Mouse (Mus musculus) left cerebral cortex, postnatal 10 days (tissue): Measurements from ENCODE around the gene Nphp4. TPM values are rescaled to one million over a fixed set of nuclear protein-coding genes. Genes with fewer than 3 reads are reported as not detected.

ENCODE experiments used
- DNase-seq, 2 experiments: peaks; one replicate each; pipeline ENCODE4 v3.0.0; 2021 to 2022; ENCODE audit warnings: low spot score in 2 of 2, mixed read lengths in 1 of 2; ENCODE audit errors: extremely low spot score in 1 of 2
- intact Hi-C: fragments of 180-260 bp; cut with DNase I; formaldehyde crosslinking; loops from one replicate; pipeline ENCODE4 v1.15.1; 2025
- total RNA-seq, 2 experiments: library from RNA; stranded (reverse); gene quantifications; 2 replicates each; pipeline ENCODE4 v1.2.3; 2021

Gene Nphp4
- 10 to 100 TPM; 14.6 to 15.1 TPM for total RNA-seq

- DNase-seq = peak in 1 of 2 experiments; percentile 61
- intact Hi-C loops = no loop called here
Measured at GRCm38 (mm10) chr4:152476427-152477023, at the start of gene Nphp4. TSS of gene Nphp4 (plus strand) at chr4:152476706.

- intact Hi-C loops = no loop called here
- no peak for DNase-seq
Measured at GRCm38 (mm10) chr4:152428259-152428658, 48.2 kb upstream of the Nphp4 start.

- intact Hi-C loops = loop anchor here (5.0 kb wide), 1 partner anchor 255 kb away; the partner anchor contains the start of gene Acot7
- no peak for DNase-seq
Measured at GRCm38 (mm10) chr4:152432308-152432707, 44.2 kb upstream of the Nphp4 start.

DNA sequence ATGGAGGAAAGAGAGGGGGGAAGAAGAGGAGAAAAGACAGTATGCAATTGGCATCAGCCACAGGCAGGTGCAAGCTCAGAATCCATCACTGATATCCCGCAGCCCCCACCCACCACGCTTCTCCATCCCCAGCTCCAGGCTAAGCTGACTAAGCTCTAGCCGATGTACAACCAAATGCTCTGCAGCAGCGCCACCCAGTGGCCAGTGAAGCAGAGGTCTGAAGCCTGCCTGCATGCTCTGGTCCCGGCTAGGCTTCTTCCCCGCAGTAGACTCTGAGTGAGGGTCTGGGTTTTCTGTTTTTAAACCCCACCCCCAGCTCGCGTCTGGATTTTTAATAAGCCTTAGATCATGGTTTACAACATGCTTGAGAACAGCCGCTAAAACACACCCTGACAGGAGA lies 41.7 kb upstream of the Nphp4 start:
- intact Hi-C loops = loop anchor here (2.0 to 5.0 kb wide), 2 partner anchors 102 to 258 kb away; partner anchors contain the start of gene Acot7
- peak; percentile 91 to 93 for DNase-seq

DNA sequence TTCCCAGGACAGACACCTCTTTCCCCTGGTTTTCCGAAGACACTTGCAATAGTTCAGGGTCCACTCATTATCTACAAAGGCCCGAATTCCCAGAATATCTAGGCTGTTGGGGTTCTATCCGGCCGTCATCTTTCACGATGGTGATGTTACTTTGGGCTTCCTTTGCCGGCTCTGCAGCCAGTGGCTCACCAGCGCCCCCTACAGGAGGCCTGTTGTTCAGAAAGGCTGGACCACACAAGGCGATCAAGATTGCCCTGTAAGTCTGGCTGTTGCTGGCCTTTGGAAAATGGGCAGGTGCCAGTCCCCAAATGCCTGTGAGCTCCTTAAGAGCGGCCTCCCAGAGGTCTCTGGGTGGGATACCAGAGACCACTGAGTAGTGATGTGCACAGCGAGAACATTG lies 41.3 kb upstream of the Nphp4 start:
- intact Hi-C loops = loop anchor here (2.0 kb wide), 1 partner anchor 102 kb away; no protein-coding TSS in a partner anchor
- peak; percentile 67 to 86 for DNase-seq

- intact Hi-C loops = no loop called here
Measured at GRCm38 (mm10) chr4:152440882-152441281, 35.6 kb upstream of the Nphp4 start.

GRCm38 (mm10) chr4:152441536-152441935 lies 35.0 kb upstream of the Nphp4 start:
- intact Hi-C loops = no loop called here
- no peak for DNase-seq

More at GRCm38 (mm10) chr4:152440882-152441281, 35.6 kb upstream of the Nphp4 start:
- no peak for DNase-seq

DNA sequence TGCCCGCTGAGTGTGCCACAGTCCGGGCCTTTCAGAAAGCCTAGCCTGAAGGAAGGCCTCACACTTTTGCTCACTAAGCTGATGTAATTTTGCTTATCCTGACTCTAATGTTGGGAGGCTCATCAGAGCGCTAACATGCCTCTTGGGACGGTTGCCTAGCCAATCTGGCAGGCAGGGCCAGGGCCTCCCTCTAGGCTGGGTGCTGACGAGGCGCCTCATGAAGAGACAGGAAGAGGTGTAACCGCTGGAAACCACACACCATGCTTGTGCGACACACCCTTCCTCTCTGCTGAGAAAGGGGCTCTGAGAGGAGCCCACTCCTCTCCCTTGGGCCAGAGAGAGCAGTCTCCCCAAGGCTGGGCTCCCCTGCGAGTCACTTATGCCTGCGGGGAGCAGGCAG lies 30.3 kb upstream of the Nphp4 start:
- intact Hi-C loops = no loop called here
- no peak for DNase-seq

DNA sequence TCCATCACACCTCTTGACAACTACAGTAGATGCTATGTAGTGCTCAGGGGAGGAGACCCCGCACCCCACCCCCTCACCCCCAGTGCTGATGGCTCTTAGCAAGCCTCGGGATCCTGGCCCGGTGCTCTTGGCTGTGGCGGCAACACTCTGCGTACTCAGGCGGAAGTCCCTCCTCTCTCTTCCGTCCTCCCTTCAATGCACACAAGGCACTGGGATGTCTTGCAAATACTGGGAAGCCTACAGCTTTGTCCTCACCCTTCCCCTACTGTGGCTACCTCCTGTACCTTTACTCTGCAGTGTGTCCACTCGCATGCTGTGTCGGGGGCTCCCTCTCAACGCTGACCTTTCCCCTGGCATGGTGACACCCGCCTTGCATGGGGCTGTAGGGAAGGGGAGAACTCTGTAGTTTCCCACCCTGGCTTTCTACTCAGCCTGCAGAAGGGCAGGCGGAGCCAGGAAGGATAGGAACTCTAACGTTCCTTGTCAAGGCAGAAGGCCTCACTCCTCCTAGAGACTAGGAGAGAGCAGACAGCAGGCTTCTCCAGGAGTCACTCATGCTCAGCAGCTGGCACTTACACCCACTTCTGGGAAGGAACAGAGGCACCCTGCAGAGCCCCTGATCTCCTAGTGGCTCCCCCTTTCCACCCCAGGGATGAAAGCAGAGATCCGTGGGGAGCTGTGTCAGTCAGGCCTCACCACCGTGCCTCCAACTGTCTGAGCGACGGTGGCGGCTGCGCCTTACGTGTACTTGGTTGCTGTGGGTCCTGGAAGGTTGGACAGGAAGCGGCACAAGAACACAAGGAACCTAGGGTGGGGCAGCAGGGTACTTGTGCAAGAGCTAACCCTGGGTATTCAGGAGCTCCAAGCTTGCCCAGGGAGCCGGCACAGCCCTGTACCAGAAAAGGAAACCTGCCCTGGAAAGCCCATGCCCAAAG lies 28.5 kb upstream of the Nphp4 start:
- intact Hi-C loops = no loop called here
- no peak for DNase-seq

DNA sequence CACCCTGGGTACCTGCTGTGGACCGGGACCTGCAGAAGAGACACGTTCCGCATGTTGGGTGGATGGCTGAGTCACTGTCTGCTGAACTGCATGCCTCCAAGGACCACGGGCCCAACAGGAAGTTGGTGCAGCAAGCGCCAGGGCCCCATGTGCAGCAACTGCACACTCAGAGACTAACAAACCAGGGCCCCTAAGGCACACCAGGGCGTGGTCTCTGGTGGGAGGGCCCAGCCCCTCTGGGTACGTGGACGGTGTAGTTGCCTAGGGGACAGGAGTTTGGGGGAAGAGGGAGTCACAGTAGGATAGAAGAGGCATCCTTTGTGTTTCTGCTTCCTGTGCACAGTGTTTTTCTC lies 27.9 kb upstream of the Nphp4 start:
- DNase-seq = no peak
- intact Hi-C loops = no loop called here

DNA sequence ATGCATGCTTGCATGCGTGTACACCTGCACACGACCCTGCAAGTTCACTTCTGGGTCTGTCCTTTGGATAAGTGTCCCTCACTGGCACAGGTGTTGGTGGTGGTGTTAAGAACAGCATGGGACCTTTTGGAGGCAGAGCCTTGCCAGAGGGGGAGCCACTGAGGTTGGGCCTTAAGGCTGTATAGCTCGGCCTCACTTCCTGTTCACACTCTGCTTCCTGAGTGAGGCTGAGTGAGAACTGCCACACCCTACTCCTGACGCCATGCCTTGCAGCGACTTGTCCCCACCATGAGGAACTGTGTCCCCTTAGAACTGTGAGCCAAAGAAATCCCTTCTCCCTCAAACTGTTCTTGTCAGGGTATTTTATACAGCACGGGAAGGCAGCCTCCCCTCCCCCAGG lies 25.1 kb upstream of the Nphp4 start:
- DNase-seq = no peak
- intact Hi-C loops = no loop called here

GRCm38 (mm10) chr4:152453079-152453478 lies 23.4 kb upstream of the Nphp4 start:
- intact Hi-C loops = no loop called here
- DNase-seq = peak; percentile 70 to 75

- DNase-seq = no peak
- intact Hi-C loops = no loop called here
Measured at GRCm38 (mm10) chr4:152454153-152454552, 22.4 kb upstream of the Nphp4 start.

DNA sequence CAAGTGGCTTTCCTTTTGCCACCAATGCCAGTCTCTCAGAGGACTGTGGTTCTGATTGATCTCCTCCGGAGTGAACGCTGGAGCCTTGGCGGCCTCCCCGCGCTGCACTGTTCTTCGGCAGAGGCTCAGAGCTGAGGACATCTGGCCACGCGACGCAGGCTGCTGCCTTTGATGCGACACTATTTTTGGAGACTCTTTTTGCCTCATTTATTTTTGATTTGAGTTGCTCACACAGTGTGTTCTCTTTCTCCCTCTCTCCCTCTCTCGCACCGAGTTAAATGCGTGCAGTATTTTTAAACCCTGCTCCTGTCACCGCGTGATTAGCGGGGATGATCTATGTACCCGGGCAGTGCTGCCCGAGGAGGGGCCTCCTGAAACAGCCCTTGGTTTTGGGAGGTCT lies 19.9 kb upstream of the Nphp4 start:
- peak in 1 of 2 experiments; percentile 62 for DNase-seq
- intact Hi-C loops = no loop called here

DNA sequence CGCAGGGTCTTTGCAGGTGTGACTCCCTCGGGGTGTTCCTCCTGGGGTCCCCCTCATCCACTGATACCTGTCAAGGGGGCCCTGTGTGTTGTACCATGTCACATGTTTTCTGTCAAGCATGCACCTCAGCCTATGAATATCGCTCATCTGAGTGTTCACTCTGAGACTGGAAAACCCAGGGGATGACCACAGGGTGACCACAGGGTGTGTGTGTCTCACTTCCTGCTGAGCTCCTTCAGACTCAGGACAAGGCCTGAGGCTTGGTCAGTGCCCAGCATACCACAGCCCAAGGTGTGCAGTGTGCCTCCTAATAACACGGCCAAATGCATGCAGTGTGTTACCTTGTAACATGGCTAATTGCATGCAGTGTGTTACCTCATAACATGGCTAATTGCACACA lies 18.8 kb upstream of the Nphp4 start:
- intact Hi-C loops = no loop called here

DNA sequence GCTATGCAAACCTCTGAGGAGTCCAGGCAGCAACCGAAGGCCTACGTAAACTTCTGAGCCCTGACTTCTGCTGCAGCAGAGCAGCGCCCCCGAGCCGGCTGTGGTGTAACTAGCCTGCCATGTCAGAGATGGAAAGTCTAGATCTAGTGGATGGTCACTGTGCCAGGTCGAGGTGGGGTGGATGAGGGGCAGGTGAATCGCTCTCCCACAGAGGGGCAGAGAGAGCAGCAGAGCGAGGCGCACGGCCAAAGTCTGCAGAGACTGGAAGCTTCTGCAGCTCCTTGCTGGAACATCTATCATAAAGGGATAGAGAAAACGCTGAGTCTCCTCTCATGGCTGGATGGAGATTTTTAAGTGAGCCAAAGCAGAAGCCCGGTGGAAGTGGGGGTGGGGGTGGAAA lies 14.0 kb upstream of the Nphp4 start:
- intact Hi-C loops = no loop called here
- DNase-seq = no peak

More for the DNA sequence above, 18.8 kb upstream of the Nphp4 start:
- DNase-seq = no peak

DNA sequence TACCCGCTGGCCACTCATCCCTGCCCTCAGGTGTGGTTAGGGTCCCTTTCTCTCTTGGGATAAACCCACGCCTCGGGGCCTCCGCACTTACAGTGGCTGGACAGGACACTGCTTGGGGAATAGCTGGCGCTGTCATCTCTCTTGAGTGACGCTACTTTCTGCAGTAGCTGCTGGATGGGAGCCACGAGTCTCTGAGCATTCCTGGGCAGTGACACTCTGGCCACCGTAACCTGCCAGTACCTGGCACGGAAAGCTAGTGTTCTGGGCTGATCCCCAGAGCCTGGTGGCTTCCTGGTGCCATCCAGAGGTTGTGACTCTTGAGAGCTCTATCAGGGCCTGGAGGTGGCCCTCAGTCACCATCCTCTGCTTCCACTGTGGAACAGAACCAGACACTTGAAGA lies 13.4 kb upstream of the Nphp4 start:
- DNase-seq = no peak
- intact Hi-C loops = no loop called here

DNA sequence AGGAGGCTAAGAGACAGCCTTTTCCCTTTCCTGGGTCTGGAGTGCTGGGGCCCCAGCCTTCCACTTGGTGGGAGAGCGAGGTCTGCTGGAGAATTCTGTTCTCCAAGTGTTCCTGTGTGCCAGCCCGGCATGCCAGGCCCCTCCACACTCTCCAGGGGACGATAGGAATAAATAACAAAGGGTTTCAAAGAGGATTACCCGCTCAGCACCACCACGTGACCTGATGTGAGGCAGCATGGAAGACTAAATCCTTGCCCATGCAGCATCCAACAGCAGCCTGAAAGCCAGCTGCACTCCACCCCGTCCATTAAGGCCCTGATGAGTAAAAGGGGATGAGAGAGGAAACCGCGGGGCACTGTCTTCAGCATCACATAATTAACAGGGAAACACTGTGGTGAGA lies 11.4 kb upstream of the Nphp4 start:
- intact Hi-C loops = no loop called here
- DNase-seq = no peak

- intact Hi-C loops = no loop called here
- no peak for DNase-seq
Measured at GRCm38 (mm10) chr4:152466601-152467000, 9.9 kb upstream of the Nphp4 start.

DNA sequence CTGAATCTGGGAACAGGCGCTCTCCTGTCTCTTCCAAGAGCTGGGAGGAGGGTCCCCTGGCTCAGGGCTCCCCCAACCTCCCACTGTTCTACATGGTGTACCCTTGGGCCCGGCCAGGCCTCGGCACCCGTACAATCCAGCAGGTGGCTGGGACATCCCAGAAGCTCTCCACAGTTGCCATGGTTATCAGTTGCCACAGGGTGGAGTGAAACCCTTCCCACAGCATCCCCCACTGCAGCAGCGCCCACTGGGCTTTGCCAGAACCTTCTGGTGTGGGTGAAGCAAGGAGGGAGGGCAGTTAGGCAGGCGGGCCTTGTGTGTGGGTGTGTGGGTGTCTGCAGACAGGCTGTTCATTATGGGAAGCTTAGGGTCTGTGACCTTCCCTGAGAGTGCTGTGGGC lies 8.6 kb upstream of the Nphp4 start:
- intact Hi-C loops = no loop called here
- DNase-seq = peak in 1 of 2 experiments; percentile 41
